Mouse (Mus musculus) lung, embryonic 16.5 days (tissue): ENCODE results near the gene Yae1d1. TPM values are rescaled to one million over a fixed set of nuclear protein-coding genes. Genes with fewer than 3 reads are reported as not detected.

Source experiments
- ATAC-seq: fragments of 200-750 bp; cut with Nextera tagmentation; 2 replicates; pipeline ENCODE4 v1.8.0; 2017; ENCODE audit warnings: low read depth, mild to moderate bottlenecking, moderate library complexity
- H3K27ac ChIP-seq: fragments of 300-500 bp; sonication (generic); 2 replicates; pipeline ENCODE4 v1.5.1; 2014; ENCODE audit warnings: mild to moderate bottlenecking, control low read depth, low read length
- H3K27me3 ChIP-seq: fragments of 300-500 bp; sonication (generic); 2 replicates; pipeline ENCODE4 v1.6.1; 2014; ENCODE audit warnings: low read depth, low read length, mixed read lengths; ENCODE audit not compliant: control insufficient read depth, insufficient read depth
- H3K36me3 ChIP-seq: fragments of 300-500 bp; sonication (generic); 2 replicates; pipeline ENCODE4 v1.6.1; 2014; ENCODE audit warnings: low read length; ENCODE audit not compliant: control insufficient read depth, insufficient read depth
- H3K4me1 ChIP-seq: fragments of 300-500 bp; sonication (generic); replicated peaks from 2 replicates; pipeline ENCODE4 v1.6.1; 2014; ENCODE audit warnings: low read length, mixed read lengths; ENCODE audit not compliant: control insufficient read depth, insufficient read depth
- H3K4me2 ChIP-seq: fragments of 300-500 bp; sonication (generic); 2 replicates; pipeline ENCODE4 v1.6.1; 2014; ENCODE audit warnings: low read depth, low read length, control low read depth
- H3K4me3 ChIP-seq: fragments of 300-500 bp; sonication (generic); 2 replicates; pipeline ENCODE4 v1.5.1; 2014; ENCODE audit warnings: mild to moderate bottlenecking, low read length, control low read depth
- H3K9ac ChIP-seq: fragments of 300-500 bp; sonication (generic); 2 replicates; pipeline ENCODE4 v1.6.1; 2014; ENCODE audit warnings: low read length, control low read depth
- H3K9me3 ChIP-seq: fragments of 300-500 bp; sonication (generic); 2 replicates; pipeline ENCODE4 v1.6.1; 2016; ENCODE audit warnings: low read length; ENCODE audit not compliant: control insufficient read depth
- WGBS: fragments of 180-500 bp; shearing (Covaris S2); extraction: QIAGEN DNeasy Blood & Tissue Kit; methylation state at CpG from one replicate; pipeline ENCODE4 v1.1.7; 2014; 5-methylcytosine and 5-hydroxymethylcytosine counted together
- polyA plus RNA-seq: library from polyadenylated mRNA; unstranded; fragments of >200 nt; fragmentation: Nextera tagmentation; extraction: Ambion mirVana; gene quantifications from 2 replicates; pipeline ENCODE4 v1.2.1, GENCODE M21; 2015

Yae1d1 gene
- 65.5 and 66.2 TPM in 2 replicates for polyA plus RNA-seq

- H3K9ac ChIP-seq: peak within 1 kb of the TSS; percentile 87
- peaks cover 6% of the 10 kb centered on the region for H3K4me1 ChIP-seq
- H3K4me2 ChIP-seq: peak within 1 kb of the TSS; percentile 80
- no peaks in the 10 kb centered on the region for H3K9me3 ChIP-seq
- peak within 1 kb of the TSS; percentile 91 for H3K27ac ChIP-seq
- 0 out of 2 replicates have a peak, but pooled peaks cover 2% of the 10 kb centered on the region for H3K36me3 ChIP-seq
- ATAC-seq: peak; percentile 98
- under 1% methylated on average over 53 of the region's 54 CpGs for WGBS
- no peaks in the 10 kb centered on the region for H3K27me3 ChIP-seq
- H3K4me3 ChIP-seq: peak within 1 kb of the TSS; percentile 84
Measured at GRCm38 (mm10) chr13:17992697-17993514, at the start of gene Yae1d1. Gene Yae1d1 (minus strand): TSS chr13:17993349.

- Histone ChIP-seq H3K4me1 (0 out of 2 replicates have a peak, but pooled peaks cover 2% of the 10 kb centered on the region), H3K27me3 (no peaks in the 10 kb centered on the region), H3K9me3 (no peaks in the 10 kb centered on the region), H3K9ac (no peak overlapping the region), H3K4me3 (no peak overlapping the region), H3K27ac (peak overlapping the region; percentile 58), H3K36me3 (no peaks in the 10 kb centered on the region), H3K4me2 (no peak overlapping the region)
- peak; percentile 96 for ATAC-seq
- WGBS: 59% methylated on average over 2 of the region's 2 CpGs
Measured at GRCm38 (mm10) chr13:18038814-18039213, 45.7 kb upstream of the Yae1d1 start.

GRCm38 (mm10) chr13:18016604-18017003, 23.5 kb upstream of the Yae1d1 start:
- Histone ChIP-seq H3K4me3 (no peak overlapping the region), H3K27me3 (no peaks in the 10 kb centered on the region), H3K27ac (no peak overlapping the region), H3K9me3 (no peaks in the 10 kb centered on the region), H3K9ac (no peak overlapping the region), H3K4me1 (no peaks in the 10 kb centered on the region), H3K36me3 (no peaks in the 10 kb centered on the region), H3K4me2 (no peak overlapping the region)
- ATAC-seq: no peak
- WGBS: 53% methylated on average over 3 of the region's 3 CpGs

GRCm38 (mm10) chr13:18013205-18013604, 20.1 kb upstream of the Yae1d1 start:
- no peak overlapping the region for H3K4me2 ChIP-seq
- no peaks in the 10 kb centered on the region for H3K36me3 ChIP-seq
- H3K9me3 ChIP-seq: no peaks in the 10 kb centered on the region
- H3K27ac ChIP-seq: no peak overlapping the region
- no peaks in the 10 kb centered on the region for H3K27me3 ChIP-seq
- no peak for ATAC-seq
- H3K4me3 ChIP-seq: no peak overlapping the region
- 74% methylated on average over 6 of the region's 6 CpGs for WGBS
- no peak overlapping the region for H3K9ac ChIP-seq
- H3K4me1 ChIP-seq: no peaks in the 10 kb centered on the region

- Histone ChIP-seq H3K4me3 (no peak overlapping the region), H3K4me1 (no peaks in the 10 kb centered on the region), H3K9me3 (no peaks in the 10 kb centered on the region), H3K9ac (no peak overlapping the region), H3K27ac (peak overlapping the region; percentile 16; the same call in 1 of the 2 replicates), H3K27me3 (no peaks in the 10 kb centered on the region), H3K36me3 (no peaks in the 10 kb centered on the region), H3K4me2 (no peak overlapping the region)
- 42% methylated on average over 4 of the region's 4 CpGs for WGBS
- ATAC-seq: peak; percentile 64; the same call in 1 of the 2 replicates
Measured at GRCm38 (mm10) chr13:18011055-18011454, 17.9 kb upstream of the Yae1d1 start.

- Histone ChIP-seq H3K9me3 (no peaks in the 10 kb centered on the region), H3K4me2 (peak overlapping the region; percentile 80), H3K27ac (peak overlapping the region; percentile 91), H3K36me3 (0 out of 2 replicates have a peak, but pooled peaks cover 2% of the 10 kb centered on the region), H3K4me3 (peak overlapping the region; percentile 84), H3K27me3 (no peaks in the 10 kb centered on the region), H3K4me1 (peaks cover 6% of the 10 kb centered on the region), H3K9ac (peak overlapping the region; percentile 87)
- 31% methylated on average over 7 of the region's 7 CpGs for WGBS
- ATAC-seq: 0 out of 2 replicates have a peak, but pooled peaks have one; percentile 5
Measured at GRCm38 (mm10) chr13:17993515-17993847, 332 bp upstream of the Yae1d1 start.

- H3K4me3 ChIP-seq: no peak overlapping the region
- H3K27me3 ChIP-seq: no peaks in the 10 kb centered on the region
- H3K4me1 ChIP-seq: peaks cover 6% of the 10 kb centered on the region
- H3K9me3 ChIP-seq: no peaks in the 10 kb centered on the region
- H3K9ac ChIP-seq: no peak overlapping the region
- WGBS: 61% methylated on average over 4 of the region's 4 CpGs
- peak overlapping the region; percentile 80 for H3K4me2 ChIP-seq
- H3K36me3 ChIP-seq: peaks cover 5% of the 10 kb centered on the region; the same call in 1 of the 2 replicates
- no peak overlapping the region for H3K27ac ChIP-seq
- ATAC-seq: no peak
Measured at GRCm38 (mm10) chr13:17992009-17992408, 1.1 kb downstream of the Yae1d1 start.

GRCm38 (mm10) chr13:17983194-17983593, 10.0 kb downstream of the Yae1d1 start:
- H3K36me3 ChIP-seq: peaks cover 24% of the 10 kb centered on the region
- no peaks in the 10 kb centered on the region for H3K4me1 ChIP-seq
- no peak overlapping the region for H3K4me3 ChIP-seq
- no peak overlapping the region for H3K4me2 ChIP-seq
- H3K27ac ChIP-seq: no peak overlapping the region
- H3K9ac ChIP-seq: no peak overlapping the region
- H3K9me3 ChIP-seq: no peaks in the 10 kb centered on the region
- WGBS: 57% methylated on average over 4 of the region's 4 CpGs
- no peaks in the 10 kb centered on the region for H3K27me3 ChIP-seq
- no peak for ATAC-seq

- Histone ChIP-seq H3K9me3 (no peaks in the 10 kb centered on the region), H3K4me1 (no peaks in the 10 kb centered on the region), H3K4me3 (no peak overlapping the region), H3K27ac (no peak overlapping the region), H3K27me3 (no peaks in the 10 kb centered on the region), H3K9ac (no peak overlapping the region), H3K36me3 (peaks cover 24% of the 10 kb centered on the region), H3K4me2 (no peak overlapping the region)
- ATAC-seq: no peak
- WGBS: 73% methylated on average over 5 of the region's 5 CpGs
Measured at GRCm38 (mm10) chr13:17982634-17983033, 10.5 kb downstream of the Yae1d1 start.
